Mouse (Mus musculus): ENCODE results near the gene Gfm1. TPM values are rescaled to one million over a fixed set of nuclear protein-coding genes. Genes with fewer than 3 reads are reported as not detected.
A peak's percentile ranks its signal among the peaks of the same experiment; 100 is the strongest.

The Gfm1 gene
- polyA plus RNA-seq, 1 experiment from 2014 or later = 63.3 TPM

- Histone ChIP-seq H3K4me3 (ENCODE audit: low read length) (peak overlapping the region; percentile 70), H3K9ac (ENCODE audit: low read depth, low read length) (peak overlapping the region; percentile 73), H3K4me2 (replicated peaks; ENCODE audit: low read depth, low read length) (peak overlapping the region; percentile 58), H3K36me3 (ENCODE audit: control insufficient read depth, insufficient read depth, low read length) (peaks cover 37% of the 10 kb centered on the region), H3K9me3 (ENCODE audit: control insufficient read depth, low read length) (no peaks in the 10 kb centered on the region), H3K27ac (ENCODE audit: low read depth, low read length) (peak overlapping the region; percentile 74), H3K27me3 (ENCODE audit: control insufficient read depth, insufficient read depth, low read length) (no peaks in the 10 kb centered on the region), H3K4me1 (ENCODE audit: control insufficient read depth, insufficient read depth, low read length) (0 out of 2 replicates have a peak, but pooled peaks cover 10% of the 10 kb centered on the region)
- no peak for ATAC-seq (ENCODE audit: low FRiP score, low TSS enrichment)
- WGBS = 2% methylated on average over 12 of the region's 12 CpGs
Measured at GRCm38 (mm10) chr3:67463001-67463400, 33.1 kb downstream of the Gfm1 start.

GRCm38 (mm10) chr3:67463450-67464372 lies 33.8 kb downstream of the Gfm1 start, which contains the start of gene Lxn:
Lxn (minus strand) TSS chr3:67463926.
- Histone ChIP-seq H3K9ac (ENCODE audit: low read depth, low read length) (peak within 1 kb of the TSS; percentile 73), H3K27ac (ENCODE audit: low read depth, low read length) (peak within 1 kb of the TSS; percentile 74), H3K4me1 (ENCODE audit: control insufficient read depth, insufficient read depth, low read length) (0 out of 2 replicates have a peak, but pooled peaks cover 10% of the 10 kb centered on the region), H3K36me3 (ENCODE audit: control insufficient read depth, insufficient read depth, low read length) (peaks cover 36% of the 10 kb centered on the region), H3K4me3 (ENCODE audit: low read length) (peak within 1 kb of the TSS; percentile 70), H3K27me3 (ENCODE audit: control insufficient read depth, insufficient read depth, low read length) (no peaks in the 10 kb centered on the region), H3K9me3 (ENCODE audit: control insufficient read depth, low read length) (no peaks in the 10 kb centered on the region), H3K4me2 (replicated peaks; ENCODE audit: low read depth, low read length) (peak within 1 kb of the TSS; percentile 58)
- WGBS = under 1% methylated on average over 36 of the region's 43 CpGs
- peak; percentile 97 for ATAC-seq (ENCODE audit: low FRiP score, low TSS enrichment)

- ATAC-seq (ENCODE audit: low FRiP score, low TSS enrichment) = no peak
- 92% methylated on average over 5 of the region's 5 CpGs for WGBS
- Histone ChIP-seq H3K27ac (ENCODE audit: low read depth, low read length) (no peak overlapping the region), H3K36me3 (ENCODE audit: control insufficient read depth, insufficient read depth, low read length) (peaks cover 20% of the 10 kb centered on the region; the same call in 1 of the 2 replicates), H3K9ac (ENCODE audit: low read depth, low read length) (no peak overlapping the region), H3K4me3 (ENCODE audit: low read length) (no peak overlapping the region), H3K4me1 (ENCODE audit: control insufficient read depth, insufficient read depth, low read length) (0 out of 2 replicates have a peak, but pooled peaks cover 10% of the 10 kb centered on the region), H3K27me3 (ENCODE audit: control insufficient read depth, insufficient read depth, low read length) (no peaks in the 10 kb centered on the region), H3K9me3 (ENCODE audit: control insufficient read depth, low read length) (no peaks in the 10 kb centered on the region), H3K4me2 (replicated peaks; ENCODE audit: low read depth, low read length) (no peak overlapping the region)
Measured at GRCm38 (mm10) chr3:67466576-67466975, 36.7 kb downstream of the Gfm1 start.

GRCm38 (mm10) chr3:67467281-67467680 lies 37.4 kb downstream of the Gfm1 start:
- Histone ChIP-seq H3K4me2 (replicated peaks; ENCODE audit: low read depth, low read length) (no peak overlapping the region), H3K27ac (ENCODE audit: low read depth, low read length) (no peak overlapping the region), H3K9ac (ENCODE audit: low read depth, low read length) (no peak overlapping the region), H3K4me1 (ENCODE audit: control insufficient read depth, insufficient read depth, low read length) (0 out of 2 replicates have a peak, but pooled peaks cover 9% of the 10 kb centered on the region), H3K36me3 (ENCODE audit: control insufficient read depth, insufficient read depth, low read length) (peaks cover 20% of the 10 kb centered on the region; the same call in 1 of the 2 replicates), H3K4me3 (ENCODE audit: low read length) (no peak overlapping the region), H3K9me3 (ENCODE audit: control insufficient read depth, low read length) (no peaks in the 10 kb centered on the region), H3K27me3 (ENCODE audit: control insufficient read depth, insufficient read depth, low read length) (no peaks in the 10 kb centered on the region)
- ATAC-seq (ENCODE audit: low FRiP score, low TSS enrichment) = no peak
- WGBS = 96% methylated on average over 2 of the region's 2 CpGs

GRCm38 (mm10) chr3:67471408-67472127 lies 41.7 kb downstream of the Gfm1 start:
- peaks cover 35% of the 10 kb centered on the region; the same call in 1 of the 2 replicates for H3K36me3 ChIP-seq (ENCODE audit: control insufficient read depth, insufficient read depth, low read length)
- WGBS = 88% methylated on average over 4 of the region's 4 CpGs

GRCm38 (mm10) chr3:67473438-67473837 lies 43.5 kb downstream of the Gfm1 start:
- Histone ChIP-seq H3K4me1 (ENCODE audit: control insufficient read depth, insufficient read depth, low read length) (no peaks in the 10 kb centered on the region), H3K4me3 (ENCODE audit: low read length) (no peak overlapping the region), H3K27ac (ENCODE audit: low read depth, low read length) (no peak overlapping the region), H3K27me3 (ENCODE audit: control insufficient read depth, insufficient read depth, low read length) (no peaks in the 10 kb centered on the region), H3K9me3 (ENCODE audit: control insufficient read depth, low read length) (no peaks in the 10 kb centered on the region), H3K9ac (ENCODE audit: low read depth, low read length) (no peak overlapping the region), H3K4me2 (replicated peaks; ENCODE audit: low read depth, low read length) (no peak overlapping the region), H3K36me3 (ENCODE audit: control insufficient read depth, insufficient read depth, low read length) (peaks cover 34% of the 10 kb centered on the region; the same call in 1 of the 2 replicates)
- 96% methylated on average over 6 of the region's 6 CpGs for WGBS
- ATAC-seq (ENCODE audit: low FRiP score, low TSS enrichment) = no peak

More at GRCm38 (mm10) chr3:67471408-67472127, 41.7 kb downstream of the Gfm1 start:
- no peaks in the 10 kb centered on the region for H3K9me3 ChIP-seq (ENCODE audit: control insufficient read depth, low read length)
- H3K9ac ChIP-seq (ENCODE audit: low read depth, low read length) = no peak overlapping the region
- H3K4me2 ChIP-seq (replicated peaks; ENCODE audit: low read depth, low read length) = no peak overlapping the region
- H3K4me3 ChIP-seq (ENCODE audit: low read length) = no peak overlapping the region
- ATAC-seq (ENCODE audit: low FRiP score, low TSS enrichment) = no peak
- no peaks in the 10 kb centered on the region for H3K27me3 ChIP-seq (ENCODE audit: control insufficient read depth, insufficient read depth, low read length)
- no peaks in the 10 kb centered on the region for H3K4me1 ChIP-seq (ENCODE audit: control insufficient read depth, insufficient read depth, low read length)
- H3K27ac ChIP-seq (ENCODE audit: low read depth, low read length) = no peak overlapping the region

- Histone ChIP-seq H3K36me3 (ENCODE audit: control insufficient read depth, insufficient read depth, low read length) (peaks cover 18% of the 10 kb centered on the region; the same call in 1 of the 2 replicates), H3K27ac (ENCODE audit: low read depth, low read length) (no peak overlapping the region), H3K27me3 (ENCODE audit: control insufficient read depth, insufficient read depth, low read length) (no peaks in the 10 kb centered on the region), H3K9ac (ENCODE audit: low read depth, low read length) (no peak overlapping the region), H3K4me1 (ENCODE audit: control insufficient read depth, insufficient read depth, low read length) (no peaks in the 10 kb centered on the region), H3K4me3 (ENCODE audit: low read length) (no peak overlapping the region), H3K4me2 (replicated peaks; ENCODE audit: low read depth, low read length) (no peak overlapping the region), H3K9me3 (ENCODE audit: control insufficient read depth, low read length) (no peaks in the 10 kb centered on the region)
- ATAC-seq (ENCODE audit: low FRiP score, low TSS enrichment) = no peak
- WGBS = 92% methylated on average over 11 of the region's 11 CpGs
Measured at GRCm38 (mm10) chr3:67479806-67480205, 49.9 kb downstream of the Gfm1 start.

GRCm38 (mm10) chr3:67482400-67482799 lies 52.5 kb downstream of the Gfm1 start:
- ATAC-seq (ENCODE audit: low FRiP score, low TSS enrichment) = no peak
- Histone ChIP-seq H3K9ac (ENCODE audit: low read depth, low read length) (no peak overlapping the region), H3K9me3 (ENCODE audit: control insufficient read depth, low read length) (no peaks in the 10 kb centered on the region), H3K4me1 (ENCODE audit: control insufficient read depth, insufficient read depth, low read length) (no peaks in the 10 kb centered on the region), H3K27me3 (ENCODE audit: control insufficient read depth, insufficient read depth, low read length) (no peaks in the 10 kb centered on the region), H3K36me3 (ENCODE audit: control insufficient read depth, insufficient read depth, low read length) (0 out of 2 replicates have a peak, but pooled peaks cover 4% of the 10 kb centered on the region), H3K27ac (ENCODE audit: low read depth, low read length) (no peak overlapping the region), H3K4me2 (replicated peaks; ENCODE audit: low read depth, low read length) (no peak overlapping the region), H3K4me3 (ENCODE audit: low read length) (no peak overlapping the region)
- 92% methylated on average over 10 of the region's 10 CpGs for WGBS

Data from kidney, embryonic 14.5 days (tissue).